Mouse (Mus musculus) embryonic facial prominence, embryonic 12.5 days (tissue): ENCODE measurements around the gene Aicda. TPM values are rescaled to one million over a fixed set of nuclear protein-coding genes. Genes with fewer than 3 reads are reported as not detected.
A peak's percentile ranks its signal among the peaks of the same experiment; 100 is the strongest.

ENCODE experiments used
- ATAC-seq: fragments of 200-750 bp; cut with Nextera tagmentation; 2 replicates; pipeline ENCODE4 v1.8.0; 2017; ENCODE audit not compliant: insufficient number of reproducible peaks, insufficient read depth, low FRiP score, low TSS enrichment
- H3K27ac ChIP-seq: fragments of 300-500 bp; sonication (generic); 2 replicates; pipeline ENCODE4 v1.5.1; 2016; ENCODE audit warnings: mild to moderate bottlenecking
- H3K27me3 ChIP-seq: fragments of 300-500 bp; sonication (generic); 2 replicates; pipeline ENCODE4 v1.6.1; 2016; ENCODE audit warnings: mild to moderate bottlenecking, moderate library complexity
- H3K36me3 ChIP-seq: fragments of 300-500 bp; sonication (generic); 2 replicates; pipeline ENCODE4 v1.6.1; 2016; ENCODE audit warnings: mild to moderate bottlenecking
- H3K4me1 ChIP-seq: fragments of 300-500 bp; sonication (generic); 2 replicates; pipeline ENCODE4 v1.6.1; 2016
- H3K4me2 ChIP-seq: fragments of 300-500 bp; sonication (generic); replicated peaks from 2 replicates; pipeline ENCODE4 v1.6.1; 2016; ENCODE audit warnings: mild to moderate bottlenecking, moderate library complexity
- H3K4me3 ChIP-seq: fragments of 300-500 bp; sonication (generic); 2 replicates; pipeline ENCODE4 v1.5.1; 2016; ENCODE audit warnings: mild to moderate bottlenecking
- H3K9ac ChIP-seq: fragments of 300-500 bp; sonication (generic); 2 replicates; pipeline ENCODE4 v1.6.1; 2016; ENCODE audit warnings: mild to moderate bottlenecking, moderate library complexity
- H3K9me3 ChIP-seq: fragments of 300-500 bp; sonication (generic); 2 replicates; pipeline ENCODE4 v1.6.1; 2016; ENCODE audit warnings: mild to moderate bottlenecking, moderate library complexity
- WGBS: fragments of 180-500 bp; shearing (Covaris S2); methylation state at CpG from one replicate; pipeline ENCODE4 v1.1.7; 2016; 5-methylcytosine and 5-hydroxymethylcytosine counted together
- polyA plus RNA-seq: library from polyadenylated mRNA; unstranded; fragments of >200 nt; fragmentation: Nextera tagmentation; extraction: Ambion mirVana; gene quantifications from 2 replicates; pipeline ENCODE4 v1.2.1, GENCODE M21; 2016

The Aicda gene
- polyA plus RNA-seq, 1 experiment from 2014 or later, result not detected

DNA sequence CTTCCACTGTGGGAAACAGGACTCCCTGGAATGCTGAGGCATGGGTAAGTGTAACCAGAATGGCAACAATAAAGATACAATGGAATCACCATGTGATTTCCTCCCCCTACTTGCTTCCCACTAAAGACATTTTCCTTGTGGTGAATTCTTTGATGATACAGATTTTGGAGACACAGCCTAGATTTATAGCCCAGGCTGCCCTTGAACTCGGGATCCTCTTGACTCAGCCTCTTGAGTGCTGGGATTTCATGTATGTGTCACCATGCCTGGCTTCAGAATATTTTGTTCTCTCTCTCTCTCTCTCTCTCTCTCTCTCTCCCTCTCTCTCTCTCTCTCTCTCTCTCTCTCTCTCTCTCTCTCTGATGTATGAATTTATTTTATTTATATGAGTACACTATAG lies 25.5 kb downstream of the Aicda start:
- ATAC-seq, result no peak
- no peak overlapping the region for H3K4me2 ChIP-seq
- H3K9me3 ChIP-seq, result no peaks in the 10 kb centered on the region
- no peaks in the 10 kb centered on the region for H3K4me1 ChIP-seq
- no peaks in the 10 kb centered on the region for H3K36me3 ChIP-seq
- H3K27me3 ChIP-seq, result no peaks in the 10 kb centered on the region
- no peak overlapping the region for H3K9ac ChIP-seq
- 74% methylated on average over 1 of the region's 1 CpGs for WGBS
- H3K27ac ChIP-seq, result no peak overlapping the region
- H3K4me3 ChIP-seq, result no peak overlapping the region

DNA sequence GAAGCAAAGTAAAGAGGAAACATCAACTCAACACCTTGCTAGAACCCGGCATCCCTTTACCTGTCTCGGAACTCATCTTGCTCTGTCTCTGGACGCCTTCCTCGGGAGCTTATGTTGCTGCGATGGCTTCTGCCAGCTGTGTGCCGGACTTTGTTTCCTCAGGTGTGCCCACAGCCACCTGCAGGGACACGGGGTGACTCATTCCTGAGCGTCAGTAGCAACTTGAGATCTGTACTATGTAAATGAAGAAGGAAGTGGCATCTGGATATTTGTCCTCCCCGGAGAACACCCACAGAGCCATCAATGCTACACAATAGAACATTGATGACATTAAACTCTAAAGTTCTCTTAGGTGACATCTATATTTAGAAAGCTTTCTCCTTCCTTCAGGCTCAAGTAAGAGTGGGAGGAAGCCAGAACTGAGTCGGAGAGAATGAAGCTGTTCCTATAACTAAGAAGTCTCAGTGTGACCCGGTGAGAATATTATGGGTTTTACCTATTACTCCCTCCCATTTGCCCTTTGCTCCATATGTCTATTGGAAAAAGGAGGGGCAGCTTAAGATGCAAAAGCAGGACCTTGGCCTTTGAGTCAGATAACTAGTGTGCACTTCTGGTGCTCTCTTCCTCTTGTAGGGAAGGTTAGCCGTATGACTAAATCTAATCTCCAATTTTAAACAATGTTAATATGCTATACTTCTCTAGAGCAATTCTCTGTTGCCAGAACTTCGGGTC lies 37.6 kb downstream of the Aicda start:
- no peak for ATAC-seq
- Histone ChIP-seq H3K27ac (no peak overlapping the region), H3K9ac (no peak overlapping the region), H3K4me3 (no peak overlapping the region), H3K4me1 (no peaks in the 10 kb centered on the region), H3K4me2 (no peak overlapping the region), H3K36me3 (no peaks in the 10 kb centered on the region), H3K9me3 (no peaks in the 10 kb centered on the region), H3K27me3 (no peaks in the 10 kb centered on the region)
- 83% methylated on average over 13 of the region's 13 CpGs for WGBS

DNA sequence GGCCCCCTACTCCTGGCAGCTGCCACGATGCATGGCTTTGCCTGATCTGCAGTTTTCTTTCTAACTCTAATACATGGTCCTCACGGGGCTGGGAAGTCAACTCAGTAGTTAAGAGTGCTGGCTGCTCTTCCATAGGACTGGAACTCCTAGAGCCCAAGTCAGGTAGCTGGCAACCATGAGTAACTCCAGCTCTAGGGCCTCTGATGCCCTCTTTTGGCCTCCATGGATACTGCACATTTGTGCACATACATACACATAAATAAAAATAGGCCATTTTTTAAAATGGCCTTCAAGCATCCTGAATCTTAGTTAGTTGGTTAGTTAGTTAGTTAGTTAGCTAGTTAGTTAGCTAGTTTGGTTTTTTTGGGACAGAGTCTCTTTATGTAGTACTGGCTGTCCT lies 39.3 kb downstream of the Aicda start:
- Histone ChIP-seq H3K4me2 (no peak overlapping the region), H3K4me3 (no peak overlapping the region), H3K4me1 (no peaks in the 10 kb centered on the region), H3K9ac (no peak overlapping the region), H3K27me3 (no peaks in the 10 kb centered on the region), H3K36me3 (no peaks in the 10 kb centered on the region), H3K27ac (no peak overlapping the region), H3K9me3 (no peaks in the 10 kb centered on the region)
- ATAC-seq, result no peak
- 85% methylated on average over 2 of the region's 2 CpGs for WGBS

DNA sequence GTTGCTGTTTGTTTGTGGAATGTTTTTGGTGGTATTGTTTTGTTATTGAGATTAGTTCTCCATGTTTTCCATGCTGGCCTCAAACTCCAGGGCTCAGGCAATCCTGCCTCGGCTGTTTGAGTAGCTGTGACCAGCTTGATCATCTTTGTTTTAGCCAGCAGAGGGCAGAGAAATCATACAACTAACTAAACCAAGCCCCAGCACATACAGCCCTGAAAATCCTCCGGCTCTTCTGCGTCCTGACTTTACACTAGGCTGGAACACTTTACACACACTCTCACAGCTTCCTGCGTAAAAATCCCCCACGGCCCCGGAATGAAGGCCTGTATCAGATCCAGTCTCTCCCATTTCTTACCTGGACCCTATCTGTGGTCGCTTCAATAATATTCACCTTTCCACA lies 42.0 kb downstream of the Aicda start:
- Histone ChIP-seq H3K36me3 (no peaks in the 10 kb centered on the region), H3K9ac (no peak overlapping the region), H3K27me3 (no peaks in the 10 kb centered on the region), H3K9me3 (no peaks in the 10 kb centered on the region), H3K4me3 (no peak overlapping the region), H3K4me2 (no peak overlapping the region), H3K27ac (no peak overlapping the region), H3K4me1 (no peaks in the 10 kb centered on the region)
- WGBS, result 30% methylated on average over 7 of the region's 7 CpGs
- no peak for ATAC-seq

DNA sequence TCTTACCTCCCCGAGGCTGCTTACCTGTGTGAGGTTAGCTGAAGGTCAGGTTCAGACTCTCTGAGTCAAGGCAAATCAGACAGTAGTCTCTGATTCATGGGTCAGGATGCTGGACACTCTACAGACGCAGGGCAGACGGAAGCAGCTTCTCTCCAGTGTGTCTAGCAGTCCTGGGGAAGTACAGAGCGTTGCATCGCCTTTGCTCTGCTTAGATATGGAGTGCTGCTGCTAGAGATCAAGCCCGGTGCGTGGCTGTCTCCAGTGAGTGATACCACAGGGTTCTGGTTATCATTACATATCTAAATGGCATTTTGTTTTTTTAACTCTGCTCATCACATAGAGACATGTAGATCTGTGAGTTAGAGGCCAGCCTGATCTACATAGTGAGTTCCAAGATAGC lies 43.0 kb downstream of the Aicda start:
- no peaks in the 10 kb centered on the region for H3K27me3 ChIP-seq
- ATAC-seq, result no peak
- no peak overlapping the region for H3K4me2 ChIP-seq
- WGBS, result 78% methylated on average over 7 of the region's 7 CpGs
- H3K9me3 ChIP-seq, result no peaks in the 10 kb centered on the region
- no peak overlapping the region for H3K4me3 ChIP-seq
- no peak overlapping the region for H3K27ac ChIP-seq
- no peaks in the 10 kb centered on the region for H3K4me1 ChIP-seq
- H3K36me3 ChIP-seq, result no peaks in the 10 kb centered on the region
- no peak overlapping the region for H3K9ac ChIP-seq

DNA sequence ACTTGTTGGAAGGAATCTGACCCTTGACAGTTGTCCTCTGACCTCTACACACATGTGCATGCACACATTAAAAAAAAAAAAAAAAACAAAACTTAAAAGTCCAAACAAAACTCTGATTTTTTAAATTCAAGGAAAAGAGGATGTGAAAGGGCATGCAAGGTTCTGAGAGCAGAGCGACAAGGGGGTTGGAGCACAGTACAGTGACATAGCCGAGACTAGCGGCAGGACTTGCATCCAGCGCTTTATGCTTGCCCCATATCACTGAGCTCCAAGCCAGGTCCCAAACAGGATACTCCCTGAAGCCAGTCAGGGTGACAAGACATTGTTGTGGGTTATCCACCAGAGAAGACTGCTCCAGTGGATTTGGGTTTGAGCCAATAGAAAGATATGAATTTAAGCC lies 44.4 kb downstream of the Aicda start:
- no peak overlapping the region for H3K9ac ChIP-seq
- no peak overlapping the region for H3K4me3 ChIP-seq
- no peak for ATAC-seq
- no peaks in the 10 kb centered on the region for H3K9me3 ChIP-seq
- H3K4me1 ChIP-seq, result no peaks in the 10 kb centered on the region
- H3K27me3 ChIP-seq, result no peaks in the 10 kb centered on the region
- H3K27ac ChIP-seq, result no peak overlapping the region
- H3K4me2 ChIP-seq, result no peak overlapping the region
- H3K36me3 ChIP-seq, result no peaks in the 10 kb centered on the region
- WGBS, result 95% methylated on average over 4 of the region's 4 CpGs

DNA sequence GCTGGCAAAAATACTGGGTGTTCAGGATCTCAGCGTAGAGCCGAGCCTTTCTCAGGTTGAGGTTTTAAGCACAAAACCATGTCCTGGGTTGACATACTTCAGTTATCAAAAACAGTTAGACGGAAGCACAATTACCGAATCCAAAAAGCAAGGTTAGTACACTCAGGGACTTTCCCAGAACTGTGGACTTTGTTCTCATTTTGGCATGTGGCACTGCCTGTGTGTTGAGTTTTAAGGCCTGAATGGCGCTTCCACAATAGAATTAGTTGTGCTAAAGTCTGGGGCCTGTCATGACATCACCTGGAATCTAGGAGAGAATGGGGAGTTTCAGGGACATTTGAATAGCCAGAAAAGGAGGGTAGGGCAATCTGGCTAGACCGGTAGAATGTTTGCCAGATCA lies 44.8 kb downstream of the Aicda start:
- Histone ChIP-seq H3K9me3 (no peaks in the 10 kb centered on the region), H3K36me3 (no peaks in the 10 kb centered on the region), H3K9ac (no peak overlapping the region), H3K4me1 (no peaks in the 10 kb centered on the region), H3K4me3 (no peak overlapping the region), H3K4me2 (no peak overlapping the region), H3K27ac (no peak overlapping the region), H3K27me3 (no peaks in the 10 kb centered on the region)
- ATAC-seq, result no peak
- 87% methylated on average over 6 of the region's 6 CpGs for WGBS

DNA sequence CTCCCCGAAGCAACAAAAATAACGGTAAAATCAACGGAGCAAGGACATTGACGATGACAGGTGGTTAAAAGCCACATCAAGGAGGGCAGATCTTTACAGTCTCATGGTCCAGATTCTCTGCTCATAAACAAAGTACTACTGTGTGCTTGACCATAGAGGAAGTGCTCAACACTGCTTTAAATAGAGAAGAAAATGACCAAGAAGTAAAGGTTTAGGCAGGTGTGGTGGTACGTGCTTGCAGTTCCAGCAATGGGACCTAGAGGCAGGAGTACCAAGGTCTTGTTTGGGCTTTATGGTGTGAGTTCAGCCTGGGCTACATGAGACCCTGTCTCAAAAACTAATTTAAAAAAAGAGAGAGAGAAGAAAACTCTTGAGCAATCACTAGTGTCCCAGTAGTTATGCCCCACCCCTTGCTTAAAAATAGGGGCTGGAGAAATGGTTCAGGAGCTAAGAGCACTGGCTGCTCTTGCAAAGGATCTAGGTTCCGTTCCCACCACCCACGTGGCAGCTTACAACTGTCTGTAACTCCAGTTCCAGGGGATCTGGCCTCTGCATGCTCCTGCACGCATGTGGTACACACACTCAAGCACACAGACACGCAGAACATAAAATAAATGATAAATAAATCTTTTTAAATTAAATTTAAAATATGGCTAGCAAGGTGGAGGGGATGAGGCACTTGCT lies 45.6 kb downstream of the Aicda start:
- Histone ChIP-seq H3K9ac (no peak overlapping the region), H3K36me3 (no peaks in the 10 kb centered on the region), H3K4me1 (no peaks in the 10 kb centered on the region), H3K4me2 (no peak overlapping the region), H3K27me3 (no peaks in the 10 kb centered on the region), H3K4me3 (no peak overlapping the region), H3K9me3 (no peaks in the 10 kb centered on the region), H3K27ac (no peak overlapping the region)
- no peak for ATAC-seq
- WGBS, result 92% methylated on average over 9 of the region's 9 CpGs

DNA sequence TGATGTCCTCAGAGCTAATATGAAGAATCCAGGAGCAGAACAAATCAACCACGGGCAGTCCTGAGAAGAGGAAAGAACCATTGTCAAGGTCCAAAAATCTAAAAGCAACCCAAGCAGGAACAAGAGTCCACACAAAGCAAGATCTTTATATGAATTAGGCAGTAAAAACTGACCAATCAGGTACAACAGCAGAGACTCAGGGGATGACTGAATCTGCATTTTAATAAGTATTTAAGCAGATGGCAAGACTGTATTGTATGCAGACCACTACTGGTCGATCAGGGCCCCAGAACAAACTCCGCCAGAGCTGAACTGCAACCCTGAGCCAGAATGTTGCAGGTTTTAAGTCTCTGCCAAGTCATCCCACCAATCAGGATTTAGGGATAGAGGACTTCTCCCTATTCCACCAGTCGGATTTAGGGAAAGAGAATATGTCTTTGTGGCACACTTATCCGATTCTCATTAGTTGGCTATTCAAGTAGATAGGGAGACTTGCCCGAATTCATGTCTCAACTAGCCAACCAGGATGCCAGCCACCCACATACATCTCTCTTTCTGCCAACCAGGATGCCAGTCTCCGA lies 46.6 kb downstream of the Aicda start:
- WGBS, result 81% methylated on average over 7 of the region's 7 CpGs
- Histone ChIP-seq H3K27ac (no peak overlapping the region), H3K4me3 (no peak overlapping the region), H3K36me3 (no peaks in the 10 kb centered on the region), H3K4me2 (no peak overlapping the region), H3K27me3 (no peaks in the 10 kb centered on the region), H3K9ac (no peak overlapping the region), H3K9me3 (no peaks in the 10 kb centered on the region), H3K4me1 (no peaks in the 10 kb centered on the region)
- ATAC-seq, result no peak

DNA sequence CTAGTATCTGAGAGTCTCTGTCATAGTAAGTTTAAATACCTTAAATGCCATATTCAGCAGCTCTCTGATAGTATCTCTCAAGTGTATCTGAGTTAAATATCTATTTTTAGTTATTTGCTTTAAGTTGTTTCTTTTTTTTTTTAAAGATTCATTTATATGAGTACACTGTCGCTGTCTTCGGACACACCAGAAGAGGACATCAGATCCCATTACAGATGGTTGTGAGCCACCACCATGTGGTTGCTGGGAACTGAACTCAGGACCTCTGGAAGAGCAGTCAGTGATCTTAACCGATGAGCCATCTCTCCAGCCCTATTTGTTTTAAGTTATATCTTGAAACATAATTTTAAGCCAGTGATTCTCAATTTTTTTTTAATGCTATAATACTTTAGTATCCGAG lies 47.4 kb downstream of the Aicda start:
- H3K27me3 ChIP-seq, result no peaks in the 10 kb centered on the region
- no peaks in the 10 kb centered on the region for H3K4me1 ChIP-seq
- no peak overlapping the region for H3K27ac ChIP-seq
- H3K9me3 ChIP-seq, result no peaks in the 10 kb centered on the region
- no peak overlapping the region for H3K9ac ChIP-seq
- H3K4me2 ChIP-seq, result no peak overlapping the region
- no peak overlapping the region for H3K4me3 ChIP-seq
- no peaks in the 10 kb centered on the region for H3K36me3 ChIP-seq
- ATAC-seq, result no peak
- 87% methylated on average over 4 of the region's 4 CpGs for WGBS

DNA sequence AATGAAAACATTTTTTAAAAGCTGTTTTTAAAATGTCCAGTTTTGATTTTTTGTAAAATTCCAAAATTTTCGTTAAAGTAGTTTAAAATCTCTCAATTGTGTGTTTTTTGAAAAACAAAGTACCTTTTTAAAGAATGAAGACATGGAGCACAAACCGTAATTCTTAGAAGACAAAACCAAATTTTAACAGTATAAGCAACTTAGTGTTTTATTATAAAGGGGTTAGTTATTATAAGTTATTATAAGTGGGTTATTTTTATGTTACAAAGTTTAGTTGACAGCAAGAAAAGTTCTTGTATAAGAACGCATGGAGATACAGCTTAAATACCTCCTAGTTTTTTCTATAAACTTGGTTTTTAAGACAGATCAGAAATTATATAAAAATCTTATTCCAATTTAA lies 48.0 kb downstream of the Aicda start:
- Histone ChIP-seq H3K9ac (no peak overlapping the region), H3K4me3 (no peak overlapping the region), H3K27ac (no peak overlapping the region), H3K4me1 (no peaks in the 10 kb centered on the region), H3K27me3 (no peaks in the 10 kb centered on the region), H3K4me2 (peak overlapping the region; percentile 53; the same call in 1 of the 2 replicates), H3K9me3 (no peaks in the 10 kb centered on the region), H3K36me3 (no peaks in the 10 kb centered on the region)
- no peak for ATAC-seq
- 88% methylated on average over 3 of the region's 3 CpGs for WGBS
